Mouse (Mus musculus): ENCODE measurements around the gene 2210010C04Rik.

The 2210010C04Rik gene

DNA sequence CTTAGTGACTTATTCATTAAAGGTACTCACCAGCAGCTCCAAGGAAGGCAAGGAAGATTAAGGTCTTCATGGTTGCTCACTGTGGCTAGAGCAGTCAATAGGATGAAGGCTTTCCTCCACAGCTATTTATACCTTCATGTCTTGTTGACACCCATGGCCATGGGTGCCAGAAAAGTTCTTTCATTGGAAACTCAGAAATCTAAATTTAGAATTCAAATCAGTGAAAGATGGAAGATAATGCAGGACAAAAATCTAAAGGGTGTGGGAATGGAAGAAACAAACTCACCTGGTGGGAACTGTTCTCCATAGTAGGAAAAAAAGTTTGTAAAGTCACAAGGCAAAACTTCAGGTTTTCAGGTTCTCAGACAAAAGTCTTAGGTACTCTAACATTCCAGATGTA is at the start of gene 2210010C04Rik:
2210010C04Rik (minus strand) TSS at position 101 of the 400 bp plus-strand sequence.
- no peak for DNase-seq (ENCODE audit: low spot score in 2 of 2)

DNA sequence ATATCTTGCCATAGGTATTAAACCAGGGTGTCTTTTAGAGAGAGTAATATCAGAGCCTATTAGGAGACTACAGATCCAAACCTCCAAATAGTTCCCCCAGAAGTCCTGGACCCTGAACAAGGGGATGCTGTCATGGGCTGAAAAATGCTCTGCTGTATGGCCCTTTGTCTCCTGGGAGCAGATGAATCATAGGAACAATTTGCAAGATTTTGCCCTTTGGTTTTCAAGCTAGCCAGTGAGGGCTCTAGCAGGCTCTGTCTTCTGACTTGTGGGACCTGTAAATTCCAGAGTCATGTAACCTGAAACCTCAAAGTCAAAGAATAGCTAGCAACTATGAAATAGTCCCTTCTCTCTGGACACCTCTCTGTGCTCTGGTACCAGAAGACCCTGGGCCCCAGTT is 44.8 kb upstream of the 2210010C04Rik start:
- DNase-seq (ENCODE audit: low spot score in 2 of 2), result no peak

DNA sequence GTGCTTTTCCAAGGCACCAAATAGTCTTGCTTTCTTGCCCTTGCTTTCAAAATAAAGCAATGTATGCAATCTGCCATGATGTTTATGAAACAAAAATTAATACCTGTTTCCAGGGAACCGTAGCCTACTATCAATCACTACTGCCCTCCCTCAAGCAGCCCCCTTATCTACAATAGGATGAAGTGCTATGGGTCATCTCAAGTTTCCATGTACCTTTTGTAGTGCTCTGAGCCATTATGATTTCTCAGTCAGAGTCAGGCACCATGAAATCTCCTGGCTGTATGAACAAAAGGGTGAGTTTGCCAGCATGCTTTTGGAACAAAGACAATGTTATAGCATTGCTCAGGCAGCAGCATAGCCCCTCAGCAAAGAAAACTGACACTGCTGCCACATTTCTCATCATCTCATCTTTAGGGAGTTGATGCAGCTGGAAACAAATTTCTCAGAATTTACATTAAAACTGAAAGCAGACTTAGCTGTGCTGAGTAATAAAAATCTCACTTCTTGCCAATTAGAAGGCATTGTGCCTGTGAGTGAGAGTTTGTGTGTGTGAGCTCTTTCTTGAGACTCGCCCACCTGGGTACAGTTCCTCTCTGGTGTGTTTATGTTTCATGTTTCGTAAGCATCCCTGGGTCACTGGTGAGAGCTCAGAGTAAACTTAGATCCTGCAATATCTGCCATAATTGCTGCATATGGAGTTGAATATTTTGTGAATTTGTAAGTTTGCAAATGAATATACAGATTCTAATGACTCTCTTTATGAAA is 43.4 kb upstream of the 2210010C04Rik start:
- no peak for DNase-seq (ENCODE audit: low spot score in 2 of 2)

DNA sequence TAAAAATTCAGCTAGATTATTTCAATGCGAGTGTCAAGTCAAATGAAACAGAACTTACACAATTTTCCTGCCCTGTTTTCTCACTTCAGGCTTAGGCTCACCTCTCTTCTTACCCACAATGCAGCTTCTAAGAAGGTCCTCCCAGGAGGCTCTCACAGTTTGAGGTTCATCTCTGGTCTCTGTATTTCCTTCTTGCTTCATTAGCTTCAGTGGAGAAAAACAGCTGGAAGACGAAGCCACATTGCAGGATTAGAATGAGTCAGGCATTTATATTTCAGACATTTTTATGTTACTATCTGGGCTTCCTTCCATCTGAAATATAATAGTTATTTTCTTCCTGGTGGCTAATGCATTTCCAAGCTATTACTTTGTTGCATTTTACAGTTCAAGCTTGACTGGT is 40.4 kb upstream of the 2210010C04Rik start:
- DNase-seq (ENCODE audit: low spot score in 2 of 2), result no peak

DNA sequence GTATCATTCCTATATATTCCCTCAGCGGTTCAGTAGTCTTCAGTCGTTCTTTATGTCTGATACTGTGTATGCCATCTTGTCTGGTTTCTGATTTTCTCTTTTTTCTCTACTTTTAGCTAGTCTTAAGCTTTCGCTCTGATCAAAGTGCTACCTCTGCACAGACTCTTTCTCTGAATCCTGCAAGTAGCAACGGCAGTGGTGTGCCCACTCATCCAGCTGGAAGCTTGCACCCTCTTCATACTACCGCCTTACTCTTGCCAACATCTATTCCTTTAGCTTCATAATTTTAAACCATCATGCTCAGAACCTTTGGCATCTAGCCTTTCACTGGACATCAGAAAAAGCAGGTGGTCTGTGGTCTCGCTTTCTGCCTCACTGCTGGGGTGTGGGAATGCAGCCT is 28.0 kb upstream of the 2210010C04Rik start:
- DNase-seq (ENCODE audit: low spot score in 2 of 2), result no peak

DNA sequence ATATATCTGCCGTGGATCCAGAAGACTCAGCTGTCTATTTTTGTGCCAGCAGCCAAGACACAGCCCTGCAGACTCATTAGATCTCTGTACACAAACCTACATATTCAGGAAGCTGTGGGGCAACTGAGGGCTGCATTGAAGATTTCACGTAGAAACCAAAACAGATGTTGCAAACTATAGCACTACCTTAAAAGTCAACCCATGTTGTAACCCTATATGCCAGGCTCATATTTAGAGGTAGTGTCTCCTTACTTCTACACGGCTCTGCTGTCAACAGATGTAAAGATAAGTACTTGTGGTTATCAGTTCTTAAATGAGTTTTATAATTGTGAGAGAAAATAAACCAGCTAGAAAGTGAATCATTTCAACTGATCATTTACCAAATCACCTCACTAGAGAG is 27.4 kb upstream of the 2210010C04Rik start:
- DNase-seq (ENCODE audit: low spot score in 2 of 2), result no peak

DNA sequence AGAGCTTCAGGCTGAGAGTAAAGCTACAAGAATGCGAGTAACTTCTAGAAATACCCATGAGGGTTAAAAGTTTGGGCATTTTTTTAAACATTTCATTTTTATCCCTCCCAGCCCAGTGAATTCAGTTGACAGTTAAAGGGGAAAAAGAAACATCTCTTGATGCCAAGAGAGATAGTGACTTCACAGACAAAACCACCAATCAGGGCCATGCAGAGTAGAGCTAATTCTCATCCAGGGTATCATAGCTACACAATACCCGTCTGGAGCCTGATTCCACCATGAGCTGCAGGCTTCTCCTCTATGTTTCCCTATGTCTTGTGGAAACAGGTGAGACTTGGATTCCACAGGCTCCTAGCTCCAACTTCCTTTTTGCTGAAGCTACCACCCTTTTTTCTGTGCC is 26.8 kb upstream of the 2210010C04Rik start:
- DNase-seq (ENCODE audit: low spot score in 2 of 2), result no peak

DNA sequence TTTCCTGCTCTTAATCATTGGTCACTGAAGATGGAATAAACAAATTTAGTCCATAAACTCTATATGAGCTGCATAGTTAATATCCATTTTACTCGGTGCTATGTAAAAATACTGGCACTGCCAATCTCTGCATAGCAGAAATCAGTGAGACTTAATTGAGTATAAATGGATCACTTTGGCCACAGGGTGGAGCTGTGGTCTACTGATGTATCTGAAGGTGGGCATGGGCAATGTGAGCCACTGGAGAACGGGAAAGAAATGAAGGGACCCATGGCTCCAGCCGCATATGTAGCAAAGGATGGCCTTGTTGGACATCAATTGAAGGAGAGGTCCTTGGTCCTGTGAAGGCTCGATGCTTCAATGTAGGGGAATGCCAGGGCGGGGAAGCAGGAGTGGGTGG is 25.8 kb upstream of the 2210010C04Rik start:
- DNase-seq (ENCODE audit: low spot score in 2 of 2), result no peak

DNA sequence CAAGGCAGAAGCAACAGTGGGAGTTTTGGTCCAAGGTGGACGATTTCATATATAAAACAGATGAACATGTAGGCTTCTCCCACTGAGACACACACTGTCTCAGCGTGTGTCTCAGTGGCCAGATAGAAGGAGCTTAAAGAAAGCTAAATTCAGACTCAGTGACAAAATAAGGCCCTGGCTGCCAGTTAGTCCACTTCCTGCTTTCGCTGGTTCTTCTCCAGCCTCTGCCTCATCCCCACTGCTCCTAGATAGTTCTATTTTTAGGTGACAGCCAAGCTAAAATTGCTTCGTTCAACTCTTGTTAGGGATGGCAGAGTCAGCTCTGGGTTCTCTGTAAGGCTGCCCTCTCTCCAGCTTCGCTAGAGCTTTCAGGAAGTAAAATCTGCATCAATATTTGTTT is 22.3 kb upstream of the 2210010C04Rik start:
- DNase-seq (ENCODE audit: low spot score in 2 of 2), result no peak

DNA sequence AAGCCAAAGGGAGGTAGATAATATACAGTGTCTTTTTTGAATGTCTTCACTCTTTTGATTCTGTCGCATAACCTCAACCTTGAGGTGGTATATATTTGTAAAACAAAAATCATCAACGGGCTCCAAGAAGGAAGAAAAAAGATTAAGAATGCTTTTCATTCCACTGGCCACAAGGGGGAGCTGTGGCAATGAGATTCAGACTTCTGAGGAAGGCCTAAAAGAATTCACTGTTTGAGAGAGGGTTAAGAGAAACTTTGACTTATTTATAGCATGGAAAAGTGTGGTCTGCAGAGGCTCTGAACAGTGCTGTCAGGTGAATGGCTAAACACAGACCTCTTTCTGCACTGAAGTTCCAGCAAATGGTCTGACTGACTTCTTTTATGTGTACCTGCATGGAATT is 20.3 kb upstream of the 2210010C04Rik start:
- peak in 1 of 2 experiments; percentile 14 for DNase-seq (ENCODE audit: low spot score in 2 of 2)

DNA sequence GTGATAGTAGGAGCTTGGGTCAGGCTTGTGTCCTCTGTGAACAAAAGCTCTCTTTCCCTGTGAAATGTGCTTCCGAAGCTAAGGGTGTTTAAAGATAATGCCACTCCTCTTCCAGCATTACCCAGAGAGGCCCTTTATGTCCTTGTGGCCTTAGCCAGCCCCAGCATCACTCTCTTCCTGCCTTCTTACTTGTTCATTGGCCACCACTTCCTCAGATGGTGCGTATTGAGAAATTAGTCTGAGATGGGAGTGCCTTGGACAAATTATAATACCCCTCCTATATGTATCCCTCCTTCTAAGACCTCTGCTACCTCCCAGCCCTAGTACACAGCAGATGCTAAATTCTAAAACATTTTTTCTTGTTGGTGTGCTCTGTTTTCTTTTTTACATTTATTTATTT is 19.1 kb upstream of the 2210010C04Rik start:
- no peak for DNase-seq (ENCODE audit: low spot score in 2 of 2)

DNA sequence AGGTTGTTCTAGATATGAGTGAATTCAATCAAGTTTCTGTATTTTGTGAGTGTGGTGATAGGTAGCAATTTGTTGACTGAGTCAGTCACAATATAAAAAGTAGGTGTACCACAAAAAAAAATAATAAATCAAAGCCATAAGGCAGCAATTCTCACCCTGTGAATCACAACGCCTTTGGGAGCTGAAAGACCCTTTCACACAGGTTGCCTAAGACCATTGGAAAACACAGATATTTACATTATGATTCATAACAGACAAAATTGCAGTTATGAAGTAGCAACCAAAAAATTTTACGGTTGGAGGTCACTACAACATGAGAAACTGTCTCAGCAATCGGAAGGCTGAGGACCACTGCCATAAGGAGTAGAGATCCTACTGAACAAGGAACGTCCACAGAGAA is 16.5 kb upstream of the 2210010C04Rik start:
- no peak for DNase-seq (ENCODE audit: low spot score in 2 of 2)

DNA sequence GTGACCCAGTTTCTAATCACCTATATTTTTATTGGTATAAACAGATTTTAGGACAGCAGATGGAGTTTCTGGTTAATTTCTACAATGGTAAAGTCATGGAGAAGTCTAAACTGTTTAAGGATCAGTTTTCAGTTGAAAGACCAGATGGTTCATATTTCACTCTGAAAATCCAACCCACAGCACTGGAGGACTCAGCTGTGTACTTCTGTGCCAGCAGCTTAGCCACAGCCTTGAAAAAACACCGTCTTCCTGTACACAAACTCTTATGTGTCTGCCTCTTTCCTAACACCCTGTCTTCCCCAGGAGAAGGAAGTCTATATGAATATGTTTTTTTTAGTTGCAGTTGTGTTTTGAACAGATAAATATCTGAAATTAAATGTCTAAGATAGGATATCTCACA is 13.3 kb upstream of the 2210010C04Rik start:
- DNase-seq (ENCODE audit: low spot score in 2 of 2), result no peak

DNA sequence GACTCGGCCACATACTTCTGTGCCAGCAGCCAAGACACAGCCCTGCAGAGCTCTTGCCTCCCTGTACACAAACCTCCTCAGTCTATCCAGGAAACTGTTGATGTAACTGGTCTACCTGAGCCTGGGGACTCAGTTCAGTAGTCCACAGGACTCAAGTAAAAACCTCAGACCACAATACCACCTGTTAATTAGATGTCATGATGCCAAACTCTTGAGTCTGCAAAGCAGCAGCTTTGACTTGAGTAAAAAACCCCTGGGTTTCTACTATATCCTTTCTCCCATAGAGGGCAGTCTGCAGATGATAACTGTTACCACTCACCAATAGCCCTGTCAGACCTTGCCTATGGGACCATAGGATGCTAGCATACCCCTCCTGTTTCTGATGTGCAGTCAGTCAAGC is 12.7 kb upstream of the 2210010C04Rik start:
- no peak for DNase-seq (ENCODE audit: low spot score in 2 of 2)

DNA sequence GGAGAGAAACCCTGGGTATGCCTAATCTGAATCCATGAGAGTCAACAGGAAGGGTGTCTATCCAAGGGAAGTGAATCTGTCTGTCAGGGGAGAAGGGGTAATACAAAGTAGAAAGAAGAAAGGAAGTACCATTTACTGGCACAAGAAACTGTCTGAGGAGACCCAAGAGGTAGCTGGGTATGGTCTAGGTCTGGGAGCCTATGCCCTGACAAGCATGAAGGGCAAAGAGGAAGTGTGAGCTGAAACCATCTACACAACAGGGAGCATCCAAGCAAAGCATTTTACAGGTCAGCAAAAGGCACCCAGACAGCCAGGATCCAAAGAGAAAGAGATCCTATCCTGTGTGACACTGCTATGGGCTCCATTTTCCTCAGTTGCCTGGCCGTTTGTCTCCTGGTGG is 11.9 kb upstream of the 2210010C04Rik start:
- DNase-seq (ENCODE audit: low spot score in 2 of 2), result peak; percentile 9 to 17

DNA sequence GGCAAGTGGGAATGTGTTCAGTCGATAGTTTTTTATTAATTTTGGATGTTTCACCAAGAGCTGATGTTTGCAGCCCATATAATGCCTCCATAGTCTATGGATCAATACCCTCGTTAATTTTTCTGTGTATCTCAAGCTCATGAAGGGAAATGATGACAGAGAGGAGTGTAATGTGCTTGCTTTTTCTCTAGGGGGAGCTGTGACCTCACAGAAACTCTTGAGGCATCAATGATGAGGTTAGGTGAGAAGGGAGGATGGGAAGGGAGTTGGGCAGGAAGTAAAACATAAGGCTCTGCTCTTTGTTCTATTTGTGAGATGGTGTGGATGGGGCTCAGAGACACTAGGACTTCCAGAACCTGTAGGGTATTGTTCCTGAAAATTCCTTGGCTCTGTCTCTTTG is 11.2 kb upstream of the 2210010C04Rik start:
- no peak for DNase-seq (ENCODE audit: low spot score in 2 of 2)

DNA sequence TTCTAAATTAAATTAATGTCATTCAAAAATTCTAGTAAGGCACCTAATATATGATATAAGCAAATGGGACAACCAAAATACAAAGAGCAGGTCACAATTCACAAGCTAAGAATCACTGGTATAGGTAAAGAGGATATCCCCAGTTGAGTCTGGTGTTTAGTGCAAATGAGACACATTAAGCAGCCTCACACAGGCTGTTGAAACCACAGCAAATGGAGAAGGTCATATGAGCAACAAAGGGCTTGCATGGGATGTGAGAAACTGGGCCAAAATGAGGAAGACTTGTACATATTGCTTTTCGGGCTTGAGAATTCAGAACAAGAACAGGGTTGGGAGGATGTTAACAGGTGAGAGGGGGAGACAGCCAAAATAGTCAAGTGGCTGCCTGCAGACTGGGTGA is 9.4 kb upstream of the 2210010C04Rik start:
- DNase-seq (ENCODE audit: low spot score in 2 of 2), result no peak

DNA sequence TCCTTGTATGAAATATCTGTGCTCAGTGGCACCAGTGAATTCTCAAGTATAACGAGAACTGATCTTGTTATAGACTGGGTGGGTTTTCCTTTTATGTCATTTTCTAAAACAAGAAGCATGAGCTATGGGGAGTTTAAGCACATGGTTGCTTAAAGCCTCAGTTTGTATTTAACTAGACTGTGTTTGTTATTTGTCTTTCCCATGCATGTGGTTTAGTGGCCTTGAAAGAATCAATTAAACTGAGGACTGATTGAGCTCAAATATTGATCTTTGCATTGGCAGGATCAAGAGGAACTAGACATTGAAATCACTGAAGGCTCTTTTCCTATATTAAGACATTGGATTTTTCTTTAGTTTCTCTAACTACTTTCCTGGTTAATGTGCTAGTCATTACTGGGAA is 9.0 kb upstream of the 2210010C04Rik start:
- DNase-seq (ENCODE audit: low spot score in 2 of 2), result no peak

DNA sequence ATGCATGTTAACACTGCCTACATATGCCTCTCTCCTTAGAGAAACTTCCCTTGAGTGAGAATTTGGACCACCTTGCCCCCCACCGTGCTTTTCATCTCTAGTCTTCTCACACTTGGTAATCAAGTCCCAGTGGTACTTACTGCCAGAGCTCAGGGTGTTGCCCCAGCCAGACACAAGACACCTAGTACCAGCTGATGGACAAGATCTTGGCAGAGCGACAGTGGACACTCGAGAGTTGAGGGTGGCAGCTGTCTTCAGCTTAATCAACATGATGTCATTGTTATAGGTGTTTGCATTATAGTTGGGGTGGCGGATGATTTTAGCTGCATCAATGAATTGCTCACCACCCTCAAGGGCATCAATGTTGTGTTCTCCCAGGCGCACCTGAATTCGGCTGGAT is 2.5 kb downstream of the 2210010C04Rik start:
- no peak for DNase-seq (ENCODE audit: low spot score in 2 of 2)

DNA sequence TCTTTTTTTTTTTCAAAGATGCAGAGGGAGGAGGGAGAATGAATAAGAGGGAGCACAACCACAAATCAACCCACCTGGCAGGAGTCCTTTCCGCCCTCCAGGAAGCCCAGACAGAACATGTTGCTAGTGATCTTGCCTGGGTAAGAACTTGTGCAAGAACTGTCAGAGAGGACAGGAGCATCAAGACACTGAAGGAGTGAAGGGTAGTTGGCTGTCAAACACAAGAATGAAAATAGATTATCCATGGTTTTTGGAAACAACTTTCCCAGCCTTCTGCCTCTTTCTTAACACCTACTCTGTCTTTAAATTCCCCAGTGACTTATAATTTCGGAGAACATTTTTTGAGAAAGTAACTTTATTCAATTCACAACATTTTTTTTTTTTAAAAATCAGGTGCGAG is 3.1 kb downstream of the 2210010C04Rik start:
- DNase-seq (ENCODE audit: low spot score in 2 of 2), result no peak

DNA sequence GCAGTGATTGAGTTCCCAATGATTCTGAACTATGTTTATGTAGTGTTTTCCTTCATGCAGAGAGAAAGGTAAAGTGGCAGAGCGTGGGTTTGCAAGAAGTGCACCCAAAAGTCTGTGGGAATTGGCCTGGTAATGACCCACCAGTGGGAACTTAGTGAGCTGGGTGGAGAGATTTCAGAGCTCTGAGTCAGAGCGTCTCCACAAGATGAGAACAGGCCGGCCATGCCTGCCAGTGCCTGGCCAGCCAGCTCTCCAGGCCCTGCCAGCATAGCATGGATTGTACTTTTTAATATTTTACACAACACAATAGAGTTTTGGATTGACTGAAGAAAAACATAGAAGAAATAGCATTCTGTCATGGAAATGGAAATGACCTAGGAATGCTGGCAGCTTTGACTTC is 4.5 kb downstream of the 2210010C04Rik start:
- DNase-seq (ENCODE audit: low spot score in 2 of 2), result no peak

DNA sequence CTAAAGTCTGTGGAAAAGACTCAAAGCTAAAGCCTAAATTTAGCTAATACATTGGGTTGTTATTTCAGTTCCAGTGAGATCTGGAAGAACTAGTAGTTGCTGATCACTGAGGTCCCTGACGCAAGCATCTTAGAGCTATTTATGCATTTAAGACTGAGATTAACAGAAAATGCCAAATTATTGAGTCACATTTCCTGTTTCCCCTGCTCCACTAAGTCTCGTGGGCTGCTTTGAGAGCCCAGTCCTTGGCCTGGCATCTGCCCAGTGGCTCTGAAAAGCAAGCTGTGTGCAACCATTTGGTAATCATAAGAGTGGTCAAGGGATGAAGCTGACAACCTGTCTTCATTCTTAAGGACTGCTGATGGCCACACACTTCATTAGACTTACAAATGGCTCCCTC is 8.3 kb downstream of the 2210010C04Rik start:
- no peak for DNase-seq (ENCODE audit: low spot score in 2 of 2)

DNA sequence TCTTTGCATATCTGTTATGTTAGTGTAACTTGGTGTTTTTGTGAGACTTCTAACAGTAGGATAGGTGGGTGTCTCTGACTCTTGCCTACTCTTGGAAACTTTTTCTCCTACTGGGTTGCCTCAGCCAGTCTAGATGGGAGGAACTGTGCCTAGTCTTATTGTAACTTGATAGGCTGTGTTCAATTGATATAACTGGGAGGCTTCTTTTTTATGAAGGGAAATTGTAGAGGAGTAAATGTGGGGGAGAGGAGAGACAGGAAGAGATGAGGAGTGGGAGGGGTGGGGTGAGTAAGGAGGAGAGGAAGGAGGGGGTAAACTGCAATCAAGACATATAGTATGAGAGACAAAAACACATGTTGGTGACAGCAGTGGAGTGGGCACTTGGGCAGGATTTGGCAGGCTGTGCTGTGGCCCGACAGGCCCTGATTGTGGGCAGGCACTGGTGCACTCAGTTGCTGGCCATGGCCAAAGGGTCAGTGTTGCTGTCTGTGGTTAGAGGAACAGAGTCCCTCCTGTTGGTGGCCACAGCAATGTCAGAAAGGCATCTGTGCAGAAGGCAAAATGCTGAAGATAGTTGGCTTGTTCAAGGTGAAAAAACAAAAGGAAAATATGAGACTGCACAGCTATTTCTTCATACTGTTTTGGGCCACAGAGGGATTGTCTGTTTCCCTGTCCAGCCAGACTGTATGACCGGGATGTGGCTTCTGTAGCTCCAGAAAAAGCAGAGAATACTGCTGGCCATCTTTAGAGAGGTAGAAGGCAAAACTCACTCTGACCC is 9.2 kb downstream of the 2210010C04Rik start:
- no peak for DNase-seq (ENCODE audit: low spot score in 2 of 2)
